Mouse (Mus musculus): Measurements from ENCODE around the gene Lpar3. TPM values are rescaled to one million over a fixed set of nuclear protein-coding genes. Genes with fewer than 3 reads are reported as not detected.

Lpar3 gene
- polyA plus RNA-seq, 1 experiment from 2014 or later, result 0.30 TPM

DNA sequence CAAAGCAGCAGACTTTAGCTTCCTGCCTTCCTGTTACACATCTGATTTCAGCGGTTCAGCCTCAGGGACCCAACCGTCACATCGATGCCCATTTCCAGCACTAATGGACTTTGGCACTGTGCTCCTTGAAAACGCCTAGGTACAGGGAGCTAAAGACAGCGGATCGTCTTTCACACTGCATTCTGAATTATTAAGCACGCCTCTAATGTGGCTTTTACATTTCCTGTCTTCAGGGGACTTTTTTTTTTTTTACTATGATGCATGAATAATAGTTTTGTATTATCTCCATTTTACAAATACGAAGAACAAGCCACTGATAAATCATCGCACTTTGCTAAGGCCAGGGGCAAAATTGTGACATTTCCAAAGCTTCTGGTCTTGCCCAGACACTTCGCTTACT is 34.7 kb upstream of the Lpar3 start:
- H3K27ac ChIP-seq (ENCODE audit: low read length), result no peak overlapping the region
- H3K9me3 ChIP-seq (ENCODE audit: control insufficient read depth, low read length), result no peaks in the 10 kb centered on the region
- no peak overlapping the region for H3K9ac ChIP-seq (replicated peaks; ENCODE audit: low read depth, low read length)
- peaks cover 3% of the 10 kb centered on the region; the same call in 1 of the 2 replicates for H3K4me1 ChIP-seq (replicated peaks; ENCODE audit: control insufficient read depth, insufficient read depth, low read length)
- no peak overlapping the region for H3K4me3 ChIP-seq (replicated peaks; ENCODE audit: low read length)
- H3K4me2 ChIP-seq (ENCODE audit: low read length), result no peak overlapping the region
- ATAC-seq, result no peak
- WGBS, result 81% methylated on average over 10 of the region's 10 CpGs
- no peaks in the 10 kb centered on the region; the same call in 1 of the 2 replicates for H3K27me3 ChIP-seq (replicated peaks; ENCODE audit: control insufficient read depth, insufficient read depth, low read length)
- no peaks in the 10 kb centered on the region for H3K36me3 ChIP-seq (ENCODE audit: control insufficient read depth, insufficient read depth)

DNA sequence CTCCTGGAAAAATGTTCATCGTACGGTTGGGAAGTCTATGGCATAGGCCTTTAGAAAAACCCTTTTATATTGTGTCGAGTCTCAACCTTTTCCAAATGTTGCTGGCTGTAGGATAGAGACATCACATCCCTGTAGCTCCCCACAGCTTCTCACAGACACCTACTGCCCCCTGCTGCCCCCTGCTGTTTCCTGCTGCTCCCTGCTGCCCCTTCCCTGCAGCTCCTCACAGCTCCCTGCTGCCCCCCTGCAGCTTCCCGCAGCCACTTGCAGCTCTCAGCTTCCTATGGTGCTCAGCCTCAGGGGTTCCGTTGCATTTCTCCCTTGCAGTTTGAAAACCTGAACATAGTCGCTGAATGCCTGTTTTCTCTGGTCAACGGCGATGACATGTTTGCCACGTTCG is 30.8 kb upstream of the Lpar3 start:
- no peaks in the 10 kb centered on the region for H3K36me3 ChIP-seq (ENCODE audit: control insufficient read depth, insufficient read depth)
- no peaks in the 10 kb centered on the region for H3K27me3 ChIP-seq (replicated peaks; ENCODE audit: control insufficient read depth, insufficient read depth, low read length)
- no peak overlapping the region for H3K4me2 ChIP-seq (ENCODE audit: low read length)
- H3K9ac ChIP-seq (replicated peaks; ENCODE audit: low read depth, low read length), result no peak overlapping the region
- no peaks in the 10 kb centered on the region for H3K9me3 ChIP-seq (ENCODE audit: control insufficient read depth, low read length)
- peaks cover 3% of the 10 kb centered on the region; the same call in 1 of the 2 replicates for H3K4me1 ChIP-seq (replicated peaks; ENCODE audit: control insufficient read depth, insufficient read depth, low read length)
- 62% methylated on average over 10 of the region's 10 CpGs for WGBS
- no peak for ATAC-seq
- no peak overlapping the region for H3K27ac ChIP-seq (ENCODE audit: low read length)
- no peak overlapping the region for H3K4me3 ChIP-seq (replicated peaks; ENCODE audit: low read length)

DNA sequence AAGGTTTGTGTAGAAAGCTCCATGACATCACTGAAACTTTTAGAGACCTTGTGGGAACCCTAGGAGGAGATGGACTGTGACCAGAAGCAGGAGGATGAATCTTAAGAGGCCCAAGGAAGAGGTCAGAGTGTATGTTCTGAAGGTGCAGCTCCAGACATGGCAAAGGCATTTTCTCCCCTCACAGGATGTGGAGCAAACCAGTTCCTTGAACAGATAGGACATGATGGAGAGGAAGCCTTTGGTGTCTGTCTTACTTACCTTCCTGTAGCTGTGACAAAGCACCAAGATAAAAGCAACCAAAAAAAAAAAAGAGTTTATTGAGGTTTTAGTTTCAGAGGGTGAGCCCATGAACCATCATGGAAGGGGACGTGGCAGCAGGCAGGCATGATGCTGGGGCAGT is 28.3 kb upstream of the Lpar3 start:
- WGBS, result 86% methylated on average over 1 of the region's 1 CpGs
- H3K9ac ChIP-seq (replicated peaks; ENCODE audit: low read depth, low read length), result no peak overlapping the region

DNA sequence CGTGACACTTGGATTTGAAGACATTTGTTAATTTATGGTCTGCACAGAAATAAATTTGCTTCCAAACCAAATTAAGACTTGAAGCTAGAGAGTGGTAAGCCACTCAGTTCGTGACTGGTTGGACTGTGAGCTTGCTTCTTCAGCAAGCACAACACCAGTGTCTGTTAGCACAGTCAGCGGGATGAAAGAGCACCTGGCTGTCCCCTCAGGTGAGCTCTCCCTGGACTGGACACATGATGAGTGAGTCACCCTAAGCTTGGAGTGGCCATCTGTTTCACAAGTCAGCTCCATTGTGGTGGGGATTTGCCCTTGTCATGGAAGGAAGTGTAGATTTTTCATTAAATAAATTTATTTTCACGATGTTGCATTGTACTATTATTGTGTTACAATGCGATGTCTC is 25.6 kb upstream of the Lpar3 start:
- Histone ChIP-seq H3K27ac (ENCODE audit: low read length) (no peak overlapping the region), H3K4me3 (replicated peaks; ENCODE audit: low read length) (no peak overlapping the region), H3K4me1 (replicated peaks; ENCODE audit: control insufficient read depth, insufficient read depth, low read length) (no peaks in the 10 kb centered on the region), H3K4me2 (ENCODE audit: low read length) (no peak overlapping the region), H3K9me3 (ENCODE audit: control insufficient read depth, low read length) (no peaks in the 10 kb centered on the region), H3K9ac (replicated peaks; ENCODE audit: low read depth, low read length) (no peak overlapping the region), H3K36me3 (ENCODE audit: control insufficient read depth, insufficient read depth) (no peaks in the 10 kb centered on the region), H3K27me3 (replicated peaks; ENCODE audit: control insufficient read depth, insufficient read depth, low read length) (no peaks in the 10 kb centered on the region)
- 94% methylated on average over 5 of the region's 5 CpGs for WGBS
- ATAC-seq, result no peak

More for the DNA sequence above, 28.3 kb upstream of the Lpar3 start:
- no peak overlapping the region for H3K4me2 ChIP-seq (ENCODE audit: low read length)
- H3K4me3 ChIP-seq (replicated peaks; ENCODE audit: low read length), result no peak overlapping the region
- H3K27ac ChIP-seq (ENCODE audit: low read length), result no peak overlapping the region
- no peaks in the 10 kb centered on the region for H3K4me1 ChIP-seq (replicated peaks; ENCODE audit: control insufficient read depth, insufficient read depth, low read length)
- no peak for ATAC-seq
- H3K27me3 ChIP-seq (replicated peaks; ENCODE audit: control insufficient read depth, insufficient read depth, low read length), result no peaks in the 10 kb centered on the region
- H3K36me3 ChIP-seq (ENCODE audit: control insufficient read depth, insufficient read depth), result no peaks in the 10 kb centered on the region
- no peaks in the 10 kb centered on the region for H3K9me3 ChIP-seq (ENCODE audit: control insufficient read depth, low read length)

DNA sequence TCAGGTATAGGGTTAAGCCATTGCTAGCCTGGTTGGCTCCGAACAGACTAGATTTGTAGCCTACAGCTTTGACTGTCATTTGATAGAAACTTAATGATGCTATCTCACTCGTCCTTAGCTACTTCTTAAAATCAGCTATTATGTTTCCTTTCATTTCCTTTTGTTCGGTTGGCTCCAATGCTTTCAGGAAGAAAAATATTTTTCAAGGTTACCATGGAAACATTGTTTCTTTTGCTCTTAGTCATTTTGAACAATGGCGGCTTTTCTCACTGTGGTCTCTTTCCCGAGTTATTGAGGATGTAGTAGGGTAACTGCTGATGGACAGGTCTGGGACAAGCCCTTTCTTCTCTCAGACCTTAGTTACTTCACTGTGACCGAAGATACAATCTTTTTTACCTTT is 24.5 kb upstream of the Lpar3 start:
- Histone ChIP-seq H3K36me3 (ENCODE audit: control insufficient read depth, insufficient read depth) (no peaks in the 10 kb centered on the region), H3K4me1 (replicated peaks; ENCODE audit: control insufficient read depth, insufficient read depth, low read length) (no peaks in the 10 kb centered on the region), H3K27me3 (replicated peaks; ENCODE audit: control insufficient read depth, insufficient read depth, low read length) (no peaks in the 10 kb centered on the region), H3K4me2 (ENCODE audit: low read length) (no peak overlapping the region), H3K27ac (ENCODE audit: low read length) (no peak overlapping the region), H3K9ac (replicated peaks; ENCODE audit: low read depth, low read length) (no peak overlapping the region), H3K4me3 (replicated peaks; ENCODE audit: low read length) (no peak overlapping the region), H3K9me3 (ENCODE audit: control insufficient read depth, low read length) (no peaks in the 10 kb centered on the region)
- 42% methylated on average over 6 of the region's 6 CpGs for WGBS
- ATAC-seq, result no peak

DNA sequence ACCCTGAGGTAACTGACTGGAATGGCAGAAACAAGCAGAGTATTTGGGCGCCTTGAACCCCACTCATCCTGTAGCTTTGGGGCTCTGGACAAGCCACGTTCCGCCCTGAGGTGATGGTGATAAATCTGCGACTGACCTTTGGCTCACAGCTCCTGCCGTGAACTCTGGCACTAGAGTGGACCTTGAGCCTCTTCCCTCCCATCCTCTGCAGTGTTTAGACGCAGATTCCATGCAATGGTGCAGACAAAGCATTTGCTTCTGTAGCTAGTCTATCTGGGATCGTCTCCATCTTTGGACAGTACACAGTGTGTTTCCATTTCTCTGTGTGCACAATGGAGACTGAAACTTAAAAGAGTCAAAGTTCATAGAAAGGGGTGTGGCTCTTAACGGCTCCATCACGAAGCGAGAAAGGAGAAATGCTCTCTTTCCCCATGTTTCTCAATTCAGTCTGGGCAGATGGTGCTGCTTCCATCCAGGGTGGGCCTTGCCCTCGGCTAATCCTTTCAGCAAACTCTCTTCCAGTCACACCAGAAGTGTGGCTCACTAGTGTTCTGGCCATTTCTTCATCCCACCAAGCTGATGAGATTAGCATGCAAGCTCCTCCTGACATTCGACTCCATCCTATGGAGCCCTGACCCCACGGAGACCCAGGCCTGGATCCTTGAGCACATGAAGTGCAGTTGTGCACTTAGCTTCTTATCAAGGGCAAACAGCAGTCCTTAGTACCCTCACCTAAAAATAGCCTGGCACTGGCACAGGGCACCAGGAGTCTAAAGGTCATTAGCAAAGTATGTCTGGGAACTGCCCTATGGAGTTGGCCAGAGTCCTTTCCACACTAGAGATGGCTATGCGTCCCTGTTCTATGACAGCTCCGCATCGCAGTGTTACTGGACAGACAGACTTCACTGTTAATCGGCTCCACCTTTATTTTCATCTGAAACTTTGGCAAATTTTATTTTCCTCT is 23.7 kb upstream of the Lpar3 start:
- no peaks in the 10 kb centered on the region for H3K27me3 ChIP-seq (replicated peaks; ENCODE audit: control insufficient read depth, insufficient read depth, low read length)
- WGBS, result 85% methylated on average over 17 of the region's 17 CpGs

DNA sequence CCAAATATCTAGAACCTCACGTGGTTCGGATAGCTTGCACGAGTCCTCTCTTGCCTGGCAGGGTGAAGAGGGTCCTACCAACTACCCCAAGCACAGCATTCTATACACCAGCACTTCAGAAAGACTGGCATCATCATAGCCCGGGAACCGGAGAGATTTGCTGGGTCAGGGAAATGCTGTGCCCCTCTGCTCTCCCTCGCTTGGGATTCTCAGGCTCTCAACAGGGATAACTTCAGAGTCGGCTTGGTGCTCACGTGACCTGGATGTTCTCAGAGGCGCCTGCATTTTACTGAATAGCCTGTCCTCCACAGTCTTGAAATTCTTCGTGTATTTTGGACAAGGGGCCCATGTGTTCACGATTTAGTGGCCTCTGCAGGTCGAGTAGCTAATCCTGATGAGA is 23.0 kb upstream of the Lpar3 start:
- Histone ChIP-seq H3K4me2 (ENCODE audit: low read length) (no peak overlapping the region), H3K27me3 (replicated peaks; ENCODE audit: control insufficient read depth, insufficient read depth, low read length) (no peaks in the 10 kb centered on the region), H3K4me3 (replicated peaks; ENCODE audit: low read length) (no peak overlapping the region), H3K27ac (ENCODE audit: low read length) (no peak overlapping the region), H3K9ac (replicated peaks; ENCODE audit: low read depth, low read length) (no peak overlapping the region), H3K4me1 (replicated peaks; ENCODE audit: control insufficient read depth, insufficient read depth, low read length) (no peaks in the 10 kb centered on the region), H3K36me3 (ENCODE audit: control insufficient read depth, insufficient read depth) (no peaks in the 10 kb centered on the region), H3K9me3 (ENCODE audit: control insufficient read depth, low read length) (no peaks in the 10 kb centered on the region)
- WGBS, result 88% methylated on average over 12 of the region's 12 CpGs
- ATAC-seq, result no peak

More for the DNA sequence above, 23.7 kb upstream of the Lpar3 start:
- Histone ChIP-seq H3K27ac (ENCODE audit: low read length) (no peak overlapping the region), H3K9ac (replicated peaks; ENCODE audit: low read depth, low read length) (no peak overlapping the region), H3K4me3 (replicated peaks; ENCODE audit: low read length) (no peak overlapping the region), H3K36me3 (ENCODE audit: control insufficient read depth, insufficient read depth) (no peaks in the 10 kb centered on the region), H3K4me2 (ENCODE audit: low read length) (no peak overlapping the region), H3K4me1 (replicated peaks; ENCODE audit: control insufficient read depth, insufficient read depth, low read length) (no peaks in the 10 kb centered on the region), H3K9me3 (ENCODE audit: control insufficient read depth, low read length) (no peaks in the 10 kb centered on the region)
- no peak for ATAC-seq

DNA sequence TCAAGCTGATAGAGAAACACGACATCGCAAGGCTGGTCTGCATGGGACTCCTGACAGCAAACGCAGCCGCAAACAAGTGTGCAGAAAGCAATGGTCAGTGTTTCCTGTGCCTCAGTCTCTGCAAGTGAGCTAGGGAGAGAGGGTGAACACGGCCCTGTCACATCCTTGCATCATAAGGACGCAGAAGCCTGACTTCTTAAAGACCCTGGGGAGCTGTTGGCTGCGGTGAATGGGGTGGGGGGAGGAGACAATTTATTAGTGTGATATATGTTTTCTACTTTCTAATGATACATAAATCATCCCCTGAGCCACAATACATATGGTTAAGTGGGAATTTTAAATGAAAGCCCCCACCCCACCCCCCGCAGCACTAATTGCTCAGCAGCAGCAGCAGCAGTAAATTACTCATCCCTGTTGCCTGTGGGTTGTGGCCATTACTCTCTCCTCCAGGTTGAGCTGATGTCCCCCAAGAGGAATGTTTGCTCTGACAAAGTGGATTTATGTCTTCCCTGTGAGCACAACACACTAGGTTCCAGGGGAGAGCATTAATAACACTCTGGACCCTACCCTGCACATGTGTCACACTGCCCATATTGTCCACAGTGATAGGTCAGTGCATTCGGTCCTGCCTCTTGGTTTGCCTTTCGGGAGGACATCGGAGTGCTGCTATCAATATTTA is 21.8 kb upstream of the Lpar3 start:
- H3K36me3 ChIP-seq (ENCODE audit: control insufficient read depth, insufficient read depth), result no peaks in the 10 kb centered on the region
- H3K4me3 ChIP-seq (replicated peaks; ENCODE audit: low read length), result no peak overlapping the region
- H3K9me3 ChIP-seq (ENCODE audit: control insufficient read depth, low read length), result no peaks in the 10 kb centered on the region
- H3K27me3 ChIP-seq (replicated peaks; ENCODE audit: control insufficient read depth, insufficient read depth, low read length), result no peaks in the 10 kb centered on the region
- H3K4me2 ChIP-seq (ENCODE audit: low read length), result no peak overlapping the region
- WGBS, result 84% methylated on average over 11 of the region's 11 CpGs
- H3K4me1 ChIP-seq (replicated peaks; ENCODE audit: control insufficient read depth, insufficient read depth, low read length), result no peaks in the 10 kb centered on the region
- H3K9ac ChIP-seq (replicated peaks; ENCODE audit: low read depth, low read length), result no peak overlapping the region
- H3K27ac ChIP-seq (ENCODE audit: low read length), result no peak overlapping the region
- ATAC-seq, result no peak

DNA sequence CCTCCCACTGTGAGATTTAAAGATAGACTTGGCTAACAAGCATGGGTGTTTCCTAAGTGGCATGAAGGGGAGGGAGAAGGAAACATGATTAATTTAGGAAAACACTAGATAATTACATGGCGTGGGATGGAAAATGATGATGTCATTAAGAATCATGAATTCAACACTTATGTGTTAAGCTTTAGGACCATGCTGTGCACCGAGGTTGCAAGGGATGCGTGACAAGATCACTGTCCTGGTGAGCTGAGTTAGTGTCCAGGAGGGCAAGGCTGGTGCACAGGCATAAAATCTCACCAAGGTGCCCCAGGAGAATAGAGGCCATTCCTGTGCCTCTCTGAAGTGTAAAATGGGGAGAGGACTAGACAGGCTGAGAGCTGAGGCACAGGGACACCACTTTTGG is 21.3 kb upstream of the Lpar3 start:
- Histone ChIP-seq H3K4me3 (replicated peaks; ENCODE audit: low read length) (no peak overlapping the region), H3K9me3 (ENCODE audit: control insufficient read depth, low read length) (no peaks in the 10 kb centered on the region), H3K4me2 (ENCODE audit: low read length) (no peak overlapping the region), H3K4me1 (replicated peaks; ENCODE audit: control insufficient read depth, insufficient read depth, low read length) (no peaks in the 10 kb centered on the region), H3K9ac (replicated peaks; ENCODE audit: low read depth, low read length) (no peak overlapping the region), H3K27me3 (replicated peaks; ENCODE audit: control insufficient read depth, insufficient read depth, low read length) (no peaks in the 10 kb centered on the region), H3K36me3 (ENCODE audit: control insufficient read depth, insufficient read depth) (no peaks in the 10 kb centered on the region), H3K27ac (ENCODE audit: low read length) (no peak overlapping the region)
- WGBS, result 77% methylated on average over 3 of the region's 3 CpGs
- no peak for ATAC-seq

All from forebrain, embryonic 16.5 days (tissue).